Mouse (Mus musculus) activated CD4-positive, CD25-positive, alpha-beta regulatory T cell, adult 4 months (primary cell): Measurements from ENCODE around the gene Tmem248. TPM values are rescaled to one million over a fixed set of nuclear protein-coding genes. Genes with fewer than 3 reads are reported as not detected.

ENCODE experiments used
- ATAC-seq: one replicate; pipeline ENCODE4 v1.8.0; 2017
- polyA plus RNA-seq, 2 experiments: library from polyadenylated mRNA; unstranded; fragments of 100-300 nt; shearing (Covaris generic); gene quantifications; one replicate each; pipeline ENCODE4 v1.2.1; 2017

Tmem248 gene
- polyA plus RNA-seq, 2 experiments from 2014 or later, result 13.8 to 15.1 TPM

GRCm38 (mm10) chr5:130263454-130263853 is 46.6 kb downstream of the Tmem248 start:
- ATAC-seq, result no peak

GRCm38 (mm10) chr5:130264433-130265005 is 47.6 kb downstream of the Tmem248 start:
- ATAC-seq, result no peak

GRCm38 (mm10) chr5:130266651-130267050 is 49.8 kb downstream of the Tmem248 start:
- no peak for ATAC-seq

GRCm38 (mm10) chr5:130267316-130267715 is 50.4 kb downstream of the Tmem248 start:
- no peak for ATAC-seq

GRCm38 (mm10) chr5:130268976-130269375 is 52.1 kb downstream of the Tmem248 start:
- ATAC-seq, result no peak

GRCm38 (mm10) chr5:130272344-130272743 is 55.5 kb downstream of the Tmem248 start:
- ATAC-seq, result no peak

- no peak for ATAC-seq
Measured at GRCm38 (mm10) chr5:130273046-130273445, 56.2 kb downstream of the Tmem248 start.

- peak; percentile 49 for ATAC-seq
Measured at GRCm38 (mm10) chr5:130275509-130275908, 58.6 kb downstream of the Tmem248 start.

GRCm38 (mm10) chr5:130278011-130278472 is 61.2 kb downstream of the Tmem248 start:
- no peak for ATAC-seq

GRCm38 (mm10) chr5:130283079-130283732 is 66.3 kb downstream of the Tmem248 start:
- no peak for ATAC-seq

GRCm38 (mm10) chr5:130288106-130288505 is 71.2 kb downstream of the Tmem248 start:
- ATAC-seq, result no peak

GRCm38 (mm10) chr5:130290242-130290641 is 73.4 kb downstream of the Tmem248 start:
- ATAC-seq, result no peak

- ATAC-seq, result no peak
Measured at GRCm38 (mm10) chr5:130290775-130291174, 73.9 kb downstream of the Tmem248 start.

GRCm38 (mm10) chr5:130292976-130293375 is 76.1 kb downstream of the Tmem248 start:
- no peak for ATAC-seq

Other genes starting within 250 kb of the Tmem248 start
- gene Gusb, start 214.0 kb upstream of the Tmem248 start, polyA plus RNA-seq, result 10 to 100 TPM; 46.3 to 48.2 TPM
- 100 to 1,000 TPM in 1 of 2 experiments, 10 to 100 TPM in 1; 88.6 to 112 TPM for gene Asl, start 187.8 kb upstream of the Tmem248 start, polyA plus RNA-seq
- gene Crcp, start 187.8 kb upstream of the Tmem248 start, polyA plus RNA-seq, result 10 to 100 TPM; 43.7 to 70.6 TPM
- gene Tpst1, start 143.8 kb upstream of the Tmem248 start, polyA plus RNA-seq, result 1 to 10 TPM; 1.4 to 3.1 TPM
- gene Kctd7, start 72.2 kb upstream of the Tmem248 start, polyA plus RNA-seq, result 1 to 10 TPM; 2.6 to 3.2 TPM
- gene Rabgef1, start 45.3 kb upstream of the Tmem248 start, polyA plus RNA-seq, result 10 to 100 TPM; 21.4 to 32.6 TPM
- 100 to 1,000 TPM; 102 to 134 TPM for gene Sbds, start 38.4 kb downstream of the Tmem248 start, polyA plus RNA-seq
- gene Tyw1, start 38.5 kb downstream of the Tmem248 start, polyA plus RNA-seq, result 10 to 100 TPM; 31.6 to 36.5 TPM
- gene Caln1, start 152.4 kb downstream of the Tmem248 start, polyA plus RNA-seq, result not detected
- gene A330070K13Rik, start 167.6 kb downstream of the Tmem248 start, polyA plus RNA-seq, result not detected